Mouse (Mus musculus): ENCODE measurements around the gene Tenm2.

- no peak for TF ChIP-seq POLR2A (IDR thresholded peaks at IDR 0.05; ENCODE audit: borderline replicate concordance, low read depth, low read length)
- no peak for TF ChIP-seq CTCF (IDR thresholded peaks at IDR 0.05; ENCODE audit: low read depth, low read length)
Measured at GRCm38 (mm10) chr11:36488666-36489065, 747.1 kb downstream of the Tenm2 start.

Measured in bone marrow macrophage, adult 2 months (primary cell).